Mouse (Mus musculus) Patski (cell line): ENCODE measurements around the gene Bcas2. TPM values are rescaled to one million over a fixed set of nuclear protein-coding genes. Genes with fewer than 3 reads are reported as not detected.
"Not testable (repeated sequence)": the region's sequence is repeated elsewhere in the genome, so short reads cannot be mapped to it uniquely, and the experiment has no call there.

Experiments used
- ATAC-seq: fragments of 100-300 bp; one replicate; pipeline ENCODE4 v1.8.0; 2021
- CTCF ChIA-PET: fragments of 350-600 bp; sonication (Branson Sonifier 250); formaldehyde crosslinking; loops from one replicate; lab custom pipeline; 2022; ENCODE audit warnings: inconsistent platforms; lab: Charles Lee
- POLR2A ChIA-PET: fragments of 350-600 bp; sonication (Branson Sonifier 250); formaldehyde crosslinking; loops from one replicate; lab custom pipeline; 2022; ENCODE audit warnings: antibody characterized with exemption, inconsistent platforms; lab: Charles Lee
- DNase-seq: peaks from one replicate; pipeline ENCODE4 v3.0.0-alpha.2; 2011; ENCODE audit warnings: low read depth, low spot score
- H3K27me3 ChIP-seq: fragments of 371-371 bp; one replicate; pipeline ENCODE4 v1.5.1; 2021
- CTCF ChIP-seq: fragments of 100-300 bp; IDR thresholded peaks from one replicate; pipeline ENCODE4 v1.5.1; 2021
- in situ Hi-C: fragments of 300-500 bp; cut with MboI; formaldehyde crosslinking; loops from 3 replicates; pipeline ENCODE4 v1.11.1; 2018; ENCODE audit warnings: low pct_unique_long_range_greater_than_20kb, mixed read lengths
- polyA plus RNA-seq: library from polyadenylated mRNA; unstranded; gene quantifications from one replicate; pipeline ENCODE4 v1.2.3, GENCODE M21; 2021

Bcas2 gene
- polyA plus RNA-seq, 1 experiment from 2014 or later = 135 TPM

- H3K27me3 ChIP-seq = no peaks in the 10 kb centered on the region
- ChIA-PET CTCF (no interaction called here), POLR2A (no interaction called here)
- DNase-seq = no peak
- TF ChIP-seq CTCF = no peak
- in situ Hi-C loops = no loop called here
- no peak for ATAC-seq
Measured at GRCm38 (mm10) chr3:103212142-103212541, 40.7 kb downstream of the Bcas2 start.

- no peaks in the 10 kb centered on the region for H3K27me3 ChIP-seq
- DNase-seq = no peak
- CTCF ChIA-PET = interaction anchor here (1.2 kb wide), 1 partner anchor 12 kb away, joined by 3 read pairs; no protein-coding TSS in a partner anchor
- TF ChIP-seq CTCF = no peak
- ATAC-seq = no peak
- in situ Hi-C loops = no loop called here
- POLR2A ChIA-PET = no interaction called here
Measured at GRCm38 (mm10) chr3:103213537-103213936, 42.1 kb downstream of the Bcas2 start.

- CTCF ChIA-PET = interaction anchor here (1.2 kb wide), 1 partner anchor 11 kb away, joined by 3 read pairs; no protein-coding TSS in a partner anchor
- H3K27me3 ChIP-seq = no peaks in the 10 kb centered on the region
- no peak for ATAC-seq
- POLR2A ChIA-PET = interaction anchor here (0.7 kb wide), 1 partner anchor 10 kb away, joined by 3 read pairs; no protein-coding TSS in a partner anchor
- no peak for DNase-seq
- in situ Hi-C loops = no loop called here
- no peak for TF ChIP-seq CTCF
Measured at GRCm38 (mm10) chr3:103214593-103215285, 43.3 kb downstream of the Bcas2 start.

GRCm38 (mm10) chr3:103215399-103215798, 43.9 kb downstream of the Bcas2 start:
- H3K27me3 ChIP-seq, ATAC-seq, DNase-seq, POLR2A ChIA-PET, CTCF ChIA-PET, in situ Hi-C loops: not testable (repeated sequence)

- ChIA-PET CTCF (interaction anchor here (1.5 kb wide), 1 partner anchor 152 kb away, joined by 4 read pairs; no protein-coding TSS in a partner anchor), POLR2A (no interaction called here)
- TF ChIP-seq CTCF = no peak
- ATAC-seq (no peak), DNase-seq (no peak)
- in situ Hi-C loops = loop anchor here (10.0 kb wide), 1 partner anchor 153 kb away; no protein-coding TSS in a partner anchor
- no peaks in the 10 kb centered on the region for H3K27me3 ChIP-seq
Measured at GRCm38 (mm10) chr3:103221435-103221834, 50.0 kb downstream of the Bcas2 start.

GRCm38 (mm10) chr3:103223752-103224151, 52.3 kb downstream of the Bcas2 start:
- DNase-seq (no peak), ATAC-seq (no peak)
- TF ChIP-seq CTCF = peak; percentile 80
- in situ Hi-C loops = loop anchor here (10.0 kb wide), 1 partner anchor 151 kb away; no protein-coding TSS in a partner anchor
- no peaks in the 10 kb centered on the region for H3K27me3 ChIP-seq
- CTCF ChIA-PET = interaction anchor here (1.4 kb wide), 1 partner anchor 126 kb away, joined by 3 read pairs; no protein-coding TSS in a partner anchor
- POLR2A ChIA-PET = no interaction called here

GRCm38 (mm10) chr3:103224231-103224765, 52.8 kb downstream of the Bcas2 start:
- ChIA-PET POLR2A (no interaction called here), CTCF (interaction anchor here (1.4 to 1.6 kb wide), 2 partner anchors 12 to 126 kb away, joined by 3 to 4 read pairs; no protein-coding TSS in a partner anchor)
- DNase-seq (no peak), ATAC-seq (no peak)
- in situ Hi-C loops = loop anchor here (10.0 kb wide), 1 partner anchor 151 kb away; no protein-coding TSS in a partner anchor
- TF ChIP-seq CTCF = no peak
- no peaks in the 10 kb centered on the region for H3K27me3 ChIP-seq

- ATAC-seq (no peak), DNase-seq (no peak)
- ChIA-PET CTCF (no interaction called here), POLR2A (no interaction called here)
- TF ChIP-seq CTCF = no peak
- in situ Hi-C loops = loop anchor here (10.0 kb wide), 1 partner anchor 147 kb away; no protein-coding TSS in a partner anchor
- H3K27me3 ChIP-seq = no peaks in the 10 kb centered on the region
Measured at GRCm38 (mm10) chr3:103227729-103228128, 56.3 kb downstream of the Bcas2 start.

Other genes starting within 250 kb of the Bcas2 start
- gene Sycp1, start 235.6 kb upstream of the Bcas2 start, polyA plus RNA-seq = not detected
- 0.15 TPM for gene Nr1h5, start 207.5 kb upstream of the Bcas2 start, polyA plus RNA-seq
- gene Sike1, start 175.9 kb upstream of the Bcas2 start, polyA plus RNA-seq = 114 TPM
- gene Csde1, start 151.2 kb upstream of the Bcas2 start, polyA plus RNA-seq = 346 TPM
- gene Nras, start 113.4 kb upstream of the Bcas2 start, polyA plus RNA-seq = 93.3 TPM
- 0.13 TPM for gene Ampd1, start 97.6 kb upstream of the Bcas2 start, polyA plus RNA-seq
- 1.7 TPM for gene Dennd2c, start 69.1 kb upstream of the Bcas2 start, polyA plus RNA-seq
- gene Trim33, start 107.6 kb downstream of the Bcas2 start, polyA plus RNA-seq = 47.3 TPM